Mouse (Mus musculus): ENCODE measurements around the gene Smad1.
A peak's percentile ranks its signal among the peaks of the same experiment; 100 is the strongest.

The Smad1 gene

GRCm38 (mm10) chr8:79294610-79295275 is 104.6 kb downstream of the Smad1 start, which contains the start of gene Mmaa:
Gene Mmaa, minus strand, starts transcription at chr8:79294937.
- peak; percentile 98 for DNase-seq (ENCODE audit: low spot score)

DNA sequence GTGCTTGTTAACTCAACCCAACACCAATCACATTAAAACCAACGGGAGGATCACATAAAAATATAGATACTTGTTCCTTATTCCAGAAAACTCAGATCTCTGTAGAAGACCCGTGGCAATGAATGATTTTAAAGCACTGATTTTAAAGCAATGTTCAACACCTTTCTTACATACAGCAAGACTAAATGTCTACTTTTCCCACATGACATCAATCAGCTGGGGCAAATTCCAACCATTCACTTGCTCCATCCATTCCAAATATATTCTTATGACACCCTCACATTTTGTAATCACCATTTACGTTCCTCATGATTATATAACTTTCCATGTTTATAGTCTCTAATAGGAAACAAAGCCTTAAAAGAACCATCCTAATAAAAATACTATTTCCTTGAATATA is 105.5 kb downstream of the Smad1 start:
- DNase-seq (ENCODE audit: low spot score) = no peak

GRCm38 (mm10) chr8:79292712-79293264 is 106.5 kb downstream of the Smad1 start:
- no peak for DNase-seq (ENCODE audit: low spot score)

- DNase-seq (ENCODE audit: low spot score) = no peak
Observed at GRCm38 (mm10) chr8:79289592-79289991, 109.7 kb downstream of the Smad1 start.

- DNase-seq (ENCODE audit: low spot score) = no peak
Observed at GRCm38 (mm10) chr8:79288681-79289080, 110.6 kb downstream of the Smad1 start.

Data from testis, postnatal 14 days (tissue).